Mouse (Mus musculus) hindlimb bud, embryonic 11.5 days (tissue): ENCODE results near the gene Cotl1.
"Not testable (repeated sequence)": the region's sequence is repeated elsewhere in the genome, so short reads cannot be mapped to it uniquely, and the experiment has no call there.

ENCODE experiments used
- DNase-seq: peaks from one replicate; pipeline ENCODE4 v3.0.0-alpha.2; 2012; ENCODE audit warnings: low read depth, low spot score; ENCODE audit errors: extremely low spot score

The Cotl1 gene

GRCm38 (mm10) chr8:119840275-119840808, at the start of gene Cotl1:
Gene Cotl1 (minus strand): TSS chr8:119840544.
- peak; percentile 53 for DNase-seq

- DNase-seq, result no peak
These were observed 47.7 kb upstream of the Cotl1 start for GRCm38 (mm10) chr8:119888012-119888411.

DNA sequence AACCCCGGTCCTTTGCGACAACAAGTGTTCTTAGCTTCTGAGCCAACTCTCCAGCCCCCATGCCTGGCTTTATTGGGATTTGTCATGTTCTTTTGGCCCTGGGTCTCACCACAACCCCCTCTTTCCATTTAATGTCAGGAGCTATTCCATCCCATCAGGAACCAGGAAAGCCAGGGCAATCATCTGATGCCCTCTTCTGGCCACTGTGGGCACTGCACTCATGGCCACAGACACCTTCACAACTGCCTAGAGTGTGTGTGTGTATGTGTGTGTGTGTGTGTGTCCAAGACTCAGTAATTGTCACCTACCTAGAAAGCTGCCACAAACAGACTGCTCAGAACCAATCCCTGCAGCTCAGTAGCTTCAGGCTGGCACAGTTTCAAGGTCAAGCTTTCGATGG, 46.8 kb upstream of the Cotl1 start:
- no peak for DNase-seq

DNA sequence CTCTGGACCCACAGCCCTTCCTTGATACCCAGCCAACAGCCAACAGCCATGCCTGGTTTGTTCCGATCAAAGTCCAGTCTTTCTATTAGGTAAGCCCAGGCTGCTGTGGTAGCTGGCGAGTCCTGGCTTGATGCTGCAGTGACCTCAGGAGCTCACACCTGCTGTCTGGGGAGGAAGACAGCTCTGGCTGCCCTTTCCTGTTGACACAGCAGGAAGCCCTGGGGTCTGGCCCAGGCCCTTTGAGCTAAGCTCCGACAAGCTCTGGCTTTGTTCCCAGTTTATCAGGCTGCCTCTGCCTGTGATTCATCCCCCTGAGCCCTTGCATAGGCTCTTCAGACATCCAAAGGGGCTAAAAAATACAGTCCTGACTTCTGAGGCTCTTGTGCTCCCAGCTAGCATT, 45.3 kb upstream of the Cotl1 start:
- DNase-seq, result no peak

DNA sequence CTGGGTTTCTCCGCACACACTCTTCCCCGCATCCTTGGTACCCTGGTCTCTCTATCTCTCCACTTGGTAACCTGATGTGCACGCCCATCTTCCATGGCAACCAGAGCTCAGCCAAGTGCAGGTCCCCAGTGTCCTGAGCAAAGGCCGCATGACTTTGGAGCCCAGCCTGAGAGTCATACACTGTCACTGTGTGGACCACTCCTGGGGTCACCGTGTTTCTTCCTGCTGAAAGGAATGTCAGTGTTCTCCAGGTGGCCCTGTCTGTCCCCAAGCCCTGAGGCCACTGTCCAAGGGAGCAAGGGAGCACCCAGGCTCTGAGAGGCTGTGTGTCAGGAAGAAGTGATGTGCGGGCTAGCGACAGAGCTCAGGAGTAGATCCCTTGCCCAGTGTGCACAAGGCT, 42.9 kb upstream of the Cotl1 start:
- no peak for DNase-seq

GRCm38 (mm10) chr8:119881917-119882316, 41.6 kb upstream of the Cotl1 start:
- no peak for DNase-seq

DNA sequence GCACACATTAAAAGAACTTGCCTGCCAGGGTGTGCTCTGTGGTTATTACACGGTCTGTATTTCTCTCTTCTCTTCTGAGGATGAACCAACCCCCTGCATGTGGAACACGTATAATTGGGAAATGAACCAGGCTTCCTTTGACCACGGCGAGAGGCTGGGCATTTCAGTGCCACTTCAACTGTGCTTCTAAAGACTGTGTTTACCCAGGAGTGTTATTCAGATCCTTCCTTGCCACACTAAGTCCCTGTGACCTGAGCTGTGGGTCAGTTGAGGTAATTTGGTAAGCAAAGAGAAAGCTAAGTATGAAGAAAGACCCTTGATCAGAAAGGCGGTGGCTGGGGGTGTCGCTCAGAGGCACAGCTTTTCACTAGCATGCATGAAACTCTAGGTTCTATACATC, 41.0 kb upstream of the Cotl1 start:
- no peak for DNase-seq

GRCm38 (mm10) chr8:119873181-119873580, 32.8 kb upstream of the Cotl1 start:
- no peak for DNase-seq

- DNase-seq, result no peak
These were observed 29.3 kb upstream of the Cotl1 start for GRCm38 (mm10) chr8:119869616-119870015.

GRCm38 (mm10) chr8:119862749-119863148, 22.4 kb upstream of the Cotl1 start:
- no peak for DNase-seq

DNA sequence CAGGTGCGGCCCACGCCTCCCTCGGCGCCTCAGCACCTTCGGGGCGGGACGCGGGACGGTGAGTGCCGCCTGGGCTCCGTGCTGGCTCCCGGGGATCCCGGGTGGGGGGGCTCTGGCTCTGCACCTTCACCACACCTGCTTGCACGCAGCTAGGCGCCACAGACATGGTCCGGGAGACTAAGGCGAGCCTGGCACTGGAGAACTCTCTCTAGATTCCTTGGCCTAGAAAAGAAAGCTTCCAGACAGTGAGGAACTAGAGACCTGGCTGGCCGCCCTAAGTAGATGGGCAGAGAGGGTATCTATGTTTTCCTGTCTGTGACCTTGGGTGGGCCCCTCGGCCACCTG, 22.0 kb upstream of the Cotl1 start:
- DNase-seq, result no peak

- peak; percentile 54 for DNase-seq
These were observed 21.5 kb upstream of the Cotl1 start, which contains the start of gene Klhl36 for GRCm38 (mm10) chr8:119861706-119862389. Gene Klhl36 (plus strand): TSS chr8:119862266.

GRCm38 (mm10) chr8:119857767-119858166, 17.4 kb upstream of the Cotl1 start:
- no peak for DNase-seq

GRCm38 (mm10) chr8:119855656-119856055, 15.3 kb upstream of the Cotl1 start:
- DNase-seq, result no peak

GRCm38 (mm10) chr8:119854035-119854434, 13.7 kb upstream of the Cotl1 start:
- DNase-seq, result no peak

DNA sequence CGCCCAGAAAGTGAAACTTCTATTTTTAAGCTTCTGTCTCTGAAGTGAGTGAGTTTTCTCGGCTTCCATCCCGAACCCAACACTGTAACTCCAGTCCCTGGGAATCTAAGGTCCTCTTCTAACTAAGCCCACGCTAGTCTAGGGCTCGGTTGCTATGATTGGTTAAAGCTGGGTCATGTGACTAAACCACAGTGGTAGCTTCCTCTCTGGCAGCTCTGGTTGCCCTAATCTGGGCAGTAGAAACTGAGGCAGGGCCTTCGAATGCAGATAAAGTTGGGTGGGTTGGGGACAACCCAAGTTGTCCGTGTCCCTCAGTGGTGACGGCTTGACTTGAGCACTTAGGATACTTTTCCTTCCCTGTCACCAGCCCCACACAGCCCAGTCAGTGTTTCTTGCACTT, 13.2 kb upstream of the Cotl1 start:
- DNase-seq, result no peak

- no peak for DNase-seq
These were observed 7.0 kb upstream of the Cotl1 start for GRCm38 (mm10) chr8:119847232-119847922.

DNA sequence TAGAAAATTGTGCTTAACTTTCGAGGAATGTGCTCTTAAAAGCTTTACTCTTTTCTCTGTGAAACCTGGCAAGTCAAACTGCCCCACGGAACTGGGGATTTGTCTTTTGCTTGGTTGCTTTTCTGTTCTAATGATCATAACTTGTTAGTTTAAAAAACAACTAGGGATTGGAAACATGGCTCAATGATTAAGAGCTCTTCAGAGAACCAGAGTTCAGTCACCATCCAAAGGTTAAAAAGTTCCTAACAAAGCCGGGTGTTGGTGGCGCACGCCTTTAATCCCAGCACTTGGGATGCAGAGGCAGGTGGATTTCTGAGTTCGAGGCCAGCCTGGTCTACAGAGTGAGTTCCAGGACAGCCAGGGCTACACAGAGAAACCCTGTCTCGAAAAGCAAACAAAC, 5.4 kb upstream of the Cotl1 start:
- not testable (repeated sequence) for DNase-seq

GRCm38 (mm10) chr8:119844577-119844976, 4.2 kb upstream of the Cotl1 start:
- DNase-seq, result no peak

- no peak for DNase-seq
These were observed 3.1 kb upstream of the Cotl1 start for GRCm38 (mm10) chr8:119843444-119843843.

DNA sequence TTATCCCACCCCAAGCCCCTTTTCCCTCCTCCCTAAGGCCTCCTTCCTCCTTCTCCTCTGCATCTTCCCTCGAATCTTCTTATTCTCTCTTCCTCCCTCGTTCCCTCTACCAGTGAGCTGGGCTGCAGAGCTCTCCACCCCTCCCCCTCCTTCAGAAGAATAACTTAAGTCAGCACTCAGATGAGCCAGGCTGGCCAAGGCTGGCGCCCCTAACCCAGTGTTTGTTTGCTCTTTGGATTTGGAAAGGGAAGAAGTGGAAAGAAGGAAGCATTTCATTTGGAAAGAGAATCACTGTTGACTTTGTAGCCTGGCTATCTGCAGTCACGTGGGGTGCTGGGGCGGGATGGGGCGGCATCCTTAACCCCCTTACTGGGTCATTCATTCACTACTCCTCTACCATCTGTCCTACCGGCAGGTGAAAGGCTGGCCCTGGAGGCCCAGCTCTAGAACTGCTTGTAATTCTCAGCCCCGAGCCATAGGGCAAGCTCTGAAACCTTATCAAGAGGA, 614 bp upstream of the Cotl1 start:
- no peak for DNase-seq

GRCm38 (mm10) chr8:119839419-119840021, 824 bp downstream of the Cotl1 start:
- DNase-seq, result no peak
